Mouse (Mus musculus): ENCODE measurements at regions not wholly inside any gene's neighbourhood (a gene's known extent, or its start where the extent isn't known, plus 50 kb on each side); places are given as distances from the start of the nearest gene placed in this dataset.
"Not testable (repeated sequence)": the region's sequence is repeated elsewhere in the genome, so short reads cannot be mapped to it uniquely, and the experiment has no call there.

- DNase-seq (ENCODE audit: low read depth, low spot score) = no peak
These were observed 170.6 kb downstream of the Eipr1 start for GRCm38 (mm10) chr12:28922236-28922635.

GRCm38 (mm10) chr12:28925206-28925605 is 173.6 kb downstream of the Eipr1 start:
- no peak for DNase-seq (ENCODE audit: low read depth, low spot score)

GRCm38 (mm10) chr12:28939936-28940335 is 188.3 kb downstream of the Eipr1 start:
- no peak for DNase-seq (ENCODE audit: low read depth, low spot score)

- peak; percentile 2 for DNase-seq (ENCODE audit: low read depth, low spot score)
These were observed 197.3 kb downstream of the Eipr1 start for GRCm38 (mm10) chr12:28948889-28949288.

GRCm38 (mm10) chr12:28949307-28949706 is 197.7 kb downstream of the Eipr1 start:
- no peak for DNase-seq (ENCODE audit: low read depth, low spot score)

GRCm38 (mm10) chr12:28957155-28957554 is 205.6 kb downstream of the Eipr1 start:
- no peak for DNase-seq (ENCODE audit: low read depth, low spot score)

GRCm38 (mm10) chr12:28958661-28959060 is 207.1 kb downstream of the Eipr1 start:
- DNase-seq (ENCODE audit: low read depth, low spot score) = no peak

GRCm38 (mm10) chr12:28969671-28970379 is 218.2 kb downstream of the Eipr1 start:
- no peak for DNase-seq (ENCODE audit: low read depth, low spot score)

- peak; percentile 73 for DNase-seq (ENCODE audit: low read depth, low spot score)
These were observed 223.0 kb downstream of the Eipr1 start for GRCm38 (mm10) chr12:28974571-28975041.

GRCm38 (mm10) chr12:28975249-28975648 is 223.6 kb downstream of the Eipr1 start:
- DNase-seq (ENCODE audit: low read depth, low spot score) = no peak

GRCm38 (mm10) chr12:28979679-28980078 is 228.1 kb downstream of the Eipr1 start:
- no peak for DNase-seq (ENCODE audit: low read depth, low spot score)

- DNase-seq (ENCODE audit: low read depth, low spot score) = no peak
These were observed 234.6 kb downstream of the Eipr1 start for GRCm38 (mm10) chr12:28986214-28986613.

GRCm38 (mm10) chr12:28997474-28998192 is 246.0 kb downstream of the Eipr1 start:
- DNase-seq (ENCODE audit: low read depth, low spot score) = no peak

- no peak for DNase-seq (ENCODE audit: low read depth, low spot score)
These were observed 248.4 kb downstream of the Eipr1 start for GRCm38 (mm10) chr12:28999963-29000451.

- DNase-seq (ENCODE audit: low read depth, low spot score) = peak; percentile 37
These were observed 252.9 kb downstream of the Eipr1 start for GRCm38 (mm10) chr12:29004504-29004903.

GRCm38 (mm10) chr12:29014601-29015000 is 263.0 kb downstream of the Eipr1 start:
- no peak for DNase-seq (ENCODE audit: low read depth, low spot score)

GRCm38 (mm10) chr12:29015200-29015862 is 263.7 kb downstream of the Eipr1 start:
- DNase-seq (ENCODE audit: low read depth, low spot score) = no peak

GRCm38 (mm10) chr12:29021152-29021551 is 269.5 kb downstream of the Eipr1 start:
- no peak for DNase-seq (ENCODE audit: low read depth, low spot score)

GRCm38 (mm10) chr12:29028171-29028570 is 276.6 kb downstream of the Eipr1 start:
- no peak for DNase-seq (ENCODE audit: low read depth, low spot score)

- DNase-seq (ENCODE audit: low read depth, low spot score) = no peak
These were observed 277.9 kb downstream of the Eipr1 start for GRCm38 (mm10) chr12:29029461-29029860.

- DNase-seq (ENCODE audit: low read depth, low spot score) = no peak
These were observed 294.4 kb downstream of the Eipr1 start for GRCm38 (mm10) chr12:29046009-29046408.

- DNase-seq (ENCODE audit: low read depth, low spot score) = not testable (repeated sequence)
These were observed 297.0 kb downstream of the Eipr1 start for GRCm38 (mm10) chr12:29048596-29048995.
